Mouse (Mus musculus) E14TG2a.4 (cell line): ENCODE results near the gene Foxc2.

Source experiments
- CTCF ChIP-seq: conservative IDR thresholded peaks from 2 replicates; pipeline ENCODE4 v1.5.1; 2014; ENCODE audit warnings: low read length
- NANOG ChIP-seq: IDR thresholded peaks from 2 replicates; pipeline ENCODE4 v1.6.1; 2014; ENCODE audit warnings: borderline replicate concordance, low read length, mixed read lengths
- POU5F1 ChIP-seq: IDR thresholded peaks from 2 replicates; pipeline ENCODE4 v1.6.1; 2014; ENCODE audit warnings: low read length, borderline replicate concordance

DNA sequence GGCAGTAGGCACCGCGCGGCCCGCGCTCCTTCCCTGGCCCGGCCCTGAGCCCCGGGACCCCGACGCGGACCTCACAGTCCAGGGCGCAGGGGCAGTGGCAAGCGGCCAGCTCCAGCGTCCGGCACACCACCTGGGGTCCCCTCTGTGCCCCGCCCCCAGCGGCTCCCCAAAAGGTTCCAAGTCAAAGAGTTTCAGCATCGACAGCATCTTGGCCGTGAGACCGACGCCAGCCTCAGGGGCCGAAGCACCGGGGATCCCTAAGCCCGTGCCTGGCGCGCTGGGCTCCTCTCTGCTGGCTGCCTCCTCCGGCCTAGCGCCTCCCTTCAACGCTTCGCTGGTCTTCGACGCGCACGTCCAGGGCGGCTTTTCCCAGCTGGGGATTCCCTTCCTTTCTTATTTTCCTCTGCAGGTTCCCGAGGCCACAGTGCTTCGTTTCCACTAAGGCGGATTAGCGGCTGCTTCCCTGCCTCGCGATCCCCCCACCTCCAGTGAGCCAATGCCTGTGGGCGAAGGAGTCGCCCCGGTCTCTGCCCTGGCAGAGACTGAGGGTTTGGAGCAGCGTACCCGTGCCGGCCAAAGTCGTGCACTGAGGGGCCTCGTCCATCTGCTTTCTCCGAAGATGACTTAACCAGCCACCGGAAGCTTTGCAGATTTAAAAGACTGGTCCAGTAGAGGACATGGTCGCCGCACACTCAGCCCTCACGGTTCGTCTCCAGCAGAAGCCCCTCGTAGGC, 12.7 kb downstream of the Foxc2 start:
- TF ChIP-seq CTCF (no peak), NANOG (no peak), POU5F1 (no peak)
